Mouse (Mus musculus): ENCODE results near the gene Cope.

DNA sequence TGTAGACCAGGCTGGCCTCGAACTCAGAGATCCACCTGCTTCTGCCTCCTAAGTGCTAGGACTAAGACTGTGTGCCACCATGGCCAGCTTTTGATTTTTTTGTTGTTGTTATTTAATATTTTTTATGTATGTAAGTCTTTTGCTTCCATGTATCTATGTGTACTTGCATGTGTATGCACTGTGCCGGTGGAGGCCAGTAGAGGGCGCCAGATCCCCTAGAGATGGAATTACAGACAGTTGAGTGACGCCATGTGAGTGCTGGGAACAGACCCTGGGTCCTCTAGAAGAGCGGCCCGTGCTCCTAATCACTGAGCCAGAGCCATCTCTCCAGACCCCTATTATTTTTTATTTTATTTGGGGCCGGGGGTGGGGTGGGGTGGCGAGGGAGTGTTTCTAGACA is 15.6 kb upstream of the Cope start:
- 0 out of 2 replicates have a peak, but pooled peaks have one; percentile 0 for TF ChIP-seq CTCF (IDR thresholded peaks at IDR 0.05; ENCODE audit: low read depth)
- TF ChIP-seq EP300 (IDR thresholded peaks at IDR 0.05; ENCODE audit: low read depth), result no peak
